Mouse (Mus musculus) forebrain, postnatal 0 days (tissue): ENCODE results near the gene Pla2g6. TPM values are rescaled to one million over a fixed set of nuclear protein-coding genes. Genes with fewer than 3 reads are reported as not detected.

Experiments
- ATAC-seq: fragments of 200-750 bp; cut with Nextera tagmentation; 2 replicates; pipeline ENCODE4 v1.8.0; 2017; ENCODE audit warnings: mild to moderate bottlenecking, moderate library complexity
- DNase-seq: peaks from one replicate; pipeline ENCODE4 v3.0.0-alpha.2; 2015
- H3K27ac ChIP-seq: fragments of 300-500 bp; sonication (generic); 2 replicates; pipeline ENCODE4 v1.5.1; 2014; ENCODE audit warnings: low read depth, mild to moderate bottlenecking, antibody characterized with exemption, low read length, moderate library complexity, mixed read lengths
- H3K27me3 ChIP-seq: fragments of 300-500 bp; sonication (generic); 2 replicates; pipeline ENCODE4 v1.6.1; 2014; ENCODE audit warnings: mild to moderate bottlenecking, low read length, mixed read lengths; ENCODE audit not compliant: insufficient read depth
- H3K36me3 ChIP-seq: fragments of 300-500 bp; sonication (generic); 2 replicates; pipeline ENCODE4 v1.6.1; 2014; ENCODE audit warnings: mild to moderate bottlenecking, moderate library complexity; ENCODE audit not compliant: insufficient read depth
- H3K4me1 ChIP-seq: fragments of 300-500 bp; sonication (generic); 2 replicates; pipeline ENCODE4 v1.6.1; 2014; ENCODE audit warnings: antibody characterized with exemption; ENCODE audit not compliant: insufficient read depth
- H3K4me2 ChIP-seq: fragments of 300-500 bp; sonication (generic); 2 replicates; pipeline ENCODE4 v1.6.1; 2014; ENCODE audit warnings: low read depth, mild to moderate bottlenecking, moderate library complexity
- H3K4me3 ChIP-seq: fragments of 300-500 bp; sonication (generic); 2 replicates; pipeline ENCODE4 v1.5.1; 2014; ENCODE audit warnings: low read depth, low read length, mixed read lengths
- H3K9ac ChIP-seq: fragments of 300-500 bp; sonication (generic); 2 replicates; pipeline ENCODE4 v1.6.1; 2014; ENCODE audit warnings: mild to moderate bottlenecking
- H3K9me3 ChIP-seq: fragments of 300-500 bp; sonication (generic); 2 replicates; pipeline ENCODE4 v1.6.1; 2016; ENCODE audit warnings: low read length
- CTCF ChIP-seq: sonication (generic); IDR thresholded peaks from 2 replicates; pipeline ENCODE4 v1.5.1; 2016; ENCODE audit warnings: antibody characterized with exemption, control low read depth, low read depth
- WGBS: fragments of 180-500 bp; shearing (Covaris S2); extraction: QIAGEN DNeasy Blood & Tissue Kit; methylation state at CpG from one replicate; pipeline ENCODE4 v1.1.7; 2014; 5-methylcytosine and 5-hydroxymethylcytosine counted together
- polyA plus RNA-seq: library from polyadenylated mRNA; unstranded; fragments of >200 nt; fragmentation: Nextera tagmentation; extraction: Ambion mirVana; gene quantifications from 2 replicates; pipeline ENCODE4 v1.2.1, GENCODE M21; 2015
- total RNA-seq: library from RNA; depleted of rRNA; stranded (reverse); fragments of >200 nt; gene quantifications from 2 replicates; pipeline ENCODE4 v1.2.3, GENCODE M21; 2014

Pla2g6 gene
- total and polyA plus RNA-seq, 2 experiments from 2014 or later = 15.2 to 31.1 TPM

GRCm38 (mm10) chr15:79287091-79287490 lies 41.1 kb downstream of the Pla2g6 start:
- Histone ChIP-seq H3K4me1 (no peaks in the 10 kb centered on the region), H3K27ac (no peak overlapping the region), H3K36me3 (no peaks in the 10 kb centered on the region), H3K4me3 (no peak overlapping the region), H3K9ac (no peak overlapping the region), H3K4me2 (no peak overlapping the region), H3K27me3 (no peaks in the 10 kb centered on the region), H3K9me3 (no peaks in the 10 kb centered on the region)
- no peak for TF ChIP-seq CTCF
- ATAC-seq = no peak
- no peak for DNase-seq
- 83% methylated on average over 7 of the region's 7 CpGs for WGBS

- Histone ChIP-seq H3K4me3 (no peak overlapping the region), H3K4me1 (no peaks in the 10 kb centered on the region), H3K27ac (no peak overlapping the region), H3K36me3 (no peaks in the 10 kb centered on the region), H3K9me3 (no peaks in the 10 kb centered on the region), H3K4me2 (no peak overlapping the region), H3K9ac (no peak overlapping the region), H3K27me3 (no peaks in the 10 kb centered on the region)
- no peak for DNase-seq
- no peak for TF ChIP-seq CTCF
- ATAC-seq = no peak
- 86% methylated on average over 7 of the region's 7 CpGs for WGBS
These were observed 42.0 kb downstream of the Pla2g6 start for GRCm38 (mm10) chr15:79286141-79286540.

DNA sequence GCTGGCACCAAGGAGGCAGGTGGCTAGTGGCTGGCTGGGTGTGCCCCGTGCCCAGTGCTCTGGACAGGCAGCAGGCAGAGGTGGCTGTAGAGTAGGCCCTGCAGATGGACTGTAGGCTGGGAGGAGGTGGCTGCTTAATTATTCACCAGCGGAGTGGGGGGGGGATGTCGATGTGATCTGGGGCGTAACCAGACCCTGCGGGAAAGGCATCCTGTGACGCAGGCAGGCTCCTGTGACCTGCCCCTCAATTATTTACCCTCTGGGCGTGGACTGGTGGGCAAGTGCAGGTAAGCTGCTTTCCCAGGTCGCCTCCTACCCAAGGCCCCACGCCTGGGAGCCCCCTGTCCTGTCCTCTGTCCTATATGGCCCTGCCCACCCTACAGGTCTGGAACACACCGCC lies 42.8 kb downstream of the Pla2g6 start, which contains the start of gene Baiap2l2:
Gene Baiap2l2 (minus strand): TSS at position 139 of the 400 bp plus-strand sequence.
- WGBS = 77% methylated on average over 10 of the region's 10 CpGs
- Histone ChIP-seq H3K4me2 (no peak within 1 kb of the TSS), H3K9ac (no peak within 1 kb of the TSS), H3K9me3 (no peaks in the 10 kb centered on the region), H3K4me3 (no peak within 1 kb of the TSS), H3K27me3 (no peaks in the 10 kb centered on the region), H3K4me1 (no peaks in the 10 kb centered on the region), H3K36me3 (no peaks in the 10 kb centered on the region), H3K27ac (no peak within 1 kb of the TSS)
- DNase-seq (no peak), ATAC-seq (no peak)
- TF ChIP-seq CTCF = no peak

GRCm38 (mm10) chr15:79283371-79283770 lies 44.8 kb downstream of the Pla2g6 start:
- no peak overlapping the region for H3K27ac ChIP-seq
- no peaks in the 10 kb centered on the region for H3K9me3 ChIP-seq
- H3K36me3 ChIP-seq = no peaks in the 10 kb centered on the region
- H3K27me3 ChIP-seq = no peaks in the 10 kb centered on the region
- no peak for TF ChIP-seq CTCF
- H3K9ac ChIP-seq = no peak overlapping the region
- no peaks in the 10 kb centered on the region for H3K4me1 ChIP-seq
- no peak overlapping the region for H3K4me3 ChIP-seq
- H3K4me2 ChIP-seq = no peak overlapping the region
- 89% methylated on average over 4 of the region's 4 CpGs for WGBS
- no peak for DNase-seq
- ATAC-seq = no peak

DNA sequence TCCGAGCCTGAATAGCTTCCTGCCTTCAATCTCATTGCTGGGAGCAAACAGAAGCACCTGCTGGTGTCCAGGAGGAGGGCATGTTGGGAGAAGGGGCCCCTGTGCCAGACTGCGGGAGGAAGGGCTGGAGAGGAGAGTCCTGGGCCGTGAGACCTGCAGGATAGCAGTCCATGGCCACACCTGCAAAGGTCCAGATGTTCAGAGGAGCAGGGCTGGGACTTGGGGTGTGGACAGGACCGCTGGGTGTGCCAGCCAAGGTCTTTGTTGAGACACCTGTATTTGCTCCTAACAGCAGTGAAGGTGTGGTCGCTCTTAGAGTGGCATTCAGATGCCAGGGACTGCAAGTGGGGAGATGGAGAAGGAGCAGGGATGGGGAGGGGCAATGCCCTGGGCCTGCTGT lies 45.8 kb downstream of the Pla2g6 start:
- 79% methylated on average over 5 of the region's 5 CpGs for WGBS
- no peak overlapping the region for H3K27ac ChIP-seq
- no peak overlapping the region for H3K4me2 ChIP-seq
- no peak overlapping the region for H3K9ac ChIP-seq
- no peak for ATAC-seq
- H3K9me3 ChIP-seq = no peaks in the 10 kb centered on the region
- TF ChIP-seq CTCF = no peak
- H3K4me3 ChIP-seq = no peak overlapping the region
- no peaks in the 10 kb centered on the region for H3K36me3 ChIP-seq
- H3K27me3 ChIP-seq = no peaks in the 10 kb centered on the region
- DNase-seq = no peak
- H3K4me1 ChIP-seq = no peaks in the 10 kb centered on the region

DNA sequence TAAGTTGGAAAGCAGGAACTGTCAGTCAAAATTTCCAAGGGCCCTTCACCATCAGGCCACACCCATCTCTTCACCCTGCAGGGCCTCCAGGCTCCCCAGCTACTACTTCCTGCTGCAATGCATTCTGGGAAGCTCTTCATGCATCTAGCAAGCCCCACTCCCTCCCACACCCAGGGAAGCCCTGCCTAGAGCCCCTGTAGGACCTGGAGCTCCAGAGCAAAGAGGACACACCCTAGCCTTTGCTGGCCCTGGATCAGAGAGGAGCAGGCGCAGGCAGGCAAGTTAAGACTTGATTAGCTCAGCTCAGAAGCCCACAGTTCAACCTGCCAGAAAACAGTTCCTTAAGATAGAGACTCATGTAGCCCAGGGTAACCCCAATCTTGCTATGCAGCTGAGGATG lies 46.8 kb downstream of the Pla2g6 start:
- H3K36me3 ChIP-seq = no peaks in the 10 kb centered on the region
- no peaks in the 10 kb centered on the region for H3K27me3 ChIP-seq
- no peak overlapping the region for H3K4me3 ChIP-seq
- no peak for TF ChIP-seq CTCF
- H3K4me2 ChIP-seq = no peak overlapping the region
- no peak overlapping the region for H3K27ac ChIP-seq
- ATAC-seq (no peak), DNase-seq (no peak)
- H3K9me3 ChIP-seq = no peaks in the 10 kb centered on the region
- no peak overlapping the region for H3K9ac ChIP-seq
- 85% methylated on average over 1 of the region's 1 CpGs for WGBS
- no peaks in the 10 kb centered on the region for H3K4me1 ChIP-seq

GRCm38 (mm10) chr15:79280850-79281249 lies 47.3 kb downstream of the Pla2g6 start:
- no peak for ATAC-seq
- Histone ChIP-seq H3K4me2 (no peak overlapping the region), H3K27ac (no peak overlapping the region), H3K4me3 (no peak overlapping the region), H3K27me3 (no peaks in the 10 kb centered on the region), H3K4me1 (no peaks in the 10 kb centered on the region), H3K9ac (no peak overlapping the region), H3K9me3 (no peaks in the 10 kb centered on the region), H3K36me3 (no peaks in the 10 kb centered on the region)
- DNase-seq = no peak
- 56% methylated on average over 5 of the region's 5 CpGs for WGBS
- TF ChIP-seq CTCF = no peak

- peak; percentile 53 for TF ChIP-seq CTCF
- Histone ChIP-seq H3K4me2 (no peak overlapping the region), H3K27me3 (no peaks in the 10 kb centered on the region), H3K36me3 (no peaks in the 10 kb centered on the region), H3K9me3 (no peaks in the 10 kb centered on the region), H3K4me1 (no peaks in the 10 kb centered on the region), H3K27ac (no peak overlapping the region), H3K9ac (no peak overlapping the region), H3K4me3 (no peak overlapping the region)
- DNase-seq (no peak), ATAC-seq (no peak)
- WGBS = 24% methylated on average over 6 of the region's 6 CpGs
These were observed 48.0 kb downstream of the Pla2g6 start for GRCm38 (mm10) chr15:79280209-79280608.
